Mouse (Mus musculus) ES-Bruce4 (cell line): ENCODE data around the gene Cbx7. TPM values are rescaled to one million over a fixed set of nuclear protein-coding genes. Genes with fewer than 3 reads are reported as not detected.
"Not testable (repeated sequence)": the region's sequence is repeated elsewhere in the genome, so short reads cannot be mapped to it uniquely, and the experiment has no call there.

Source experiments
- H3K27ac ChIP-seq: 2 replicates; pipeline ENCODE4 v1.5.1; 2012; ENCODE audit warnings: low read length, inconsistent platforms; ENCODE audit not compliant: insufficient read depth
- H3K27me3 ChIP-seq: 2 replicates; pipeline ENCODE4 v1.6.1; 2012; ENCODE audit warnings: mild to moderate bottlenecking, low read length, inconsistent platforms; ENCODE audit not compliant: control insufficient read depth, poor library complexity, insufficient read depth, severe bottlenecking
- H3K36me3 ChIP-seq: 2 replicates; pipeline ENCODE4 v1.6.1; 2012; ENCODE audit warnings: inconsistent platforms, mild to moderate bottlenecking, low read length, moderate library complexity; ENCODE audit not compliant: control insufficient read depth, poor library complexity, insufficient read depth, severe bottlenecking
- H3K4me1 ChIP-seq: one replicate; pipeline ENCODE4 v1.8.1; 2011; ENCODE audit warnings: low read length; ENCODE audit not compliant: control insufficient read depth, insufficient read depth
- H3K4me3 ChIP-seq: 2 replicates; pipeline ENCODE4 v1.5.1; 2011; ENCODE audit warnings: low read depth, mild to moderate bottlenecking, low read length
- H3K9ac ChIP-seq: 2 replicates; pipeline ENCODE4 v1.6.1; 2012; ENCODE audit warnings: low read depth, mild to moderate bottlenecking, inconsistent platforms; ENCODE audit not compliant: poor library complexity, severe bottlenecking
- H3K9me3 ChIP-seq: replicated peaks from 2 replicates; pipeline ENCODE4 v1.6.1; 2012; ENCODE audit warnings: mild to moderate bottlenecking, low read length, inconsistent platforms; ENCODE audit not compliant: control insufficient read depth, poor library complexity, insufficient read depth, severe bottlenecking
- CTCF ChIP-seq: IDR thresholded peaks from one replicate; pipeline ENCODE4 v1.8.1; 2011; ENCODE audit warnings: low read depth, low read length
- EP300 ChIP-seq: IDR thresholded peaks from 2 replicates; pipeline ENCODE4 v1.6.1; 2011; ENCODE audit warnings: low read depth, low read length; ENCODE audit not compliant: insufficient read depth
- POLR2A ChIP-seq: IDR thresholded peaks from one replicate; pipeline ENCODE4 v1.8.1; 2011; ENCODE audit warnings: low read length; ENCODE audit not compliant: insufficient read depth
- polyA plus RNA-seq: library from polyadenylated mRNA; stranded (reverse); fragments of >200 nt; gene quantifications from 2 replicates; pipeline ENCODE4 v1.2.4, GENCODE M21; 2011; ENCODE audit warnings: low read depth; ENCODE audit not compliant: missing spikeins, insufficient read depth, insufficient read length

Gene Cbx7
- polyA plus RNA-seq, 1 experiment: 111 TPM

DNA sequence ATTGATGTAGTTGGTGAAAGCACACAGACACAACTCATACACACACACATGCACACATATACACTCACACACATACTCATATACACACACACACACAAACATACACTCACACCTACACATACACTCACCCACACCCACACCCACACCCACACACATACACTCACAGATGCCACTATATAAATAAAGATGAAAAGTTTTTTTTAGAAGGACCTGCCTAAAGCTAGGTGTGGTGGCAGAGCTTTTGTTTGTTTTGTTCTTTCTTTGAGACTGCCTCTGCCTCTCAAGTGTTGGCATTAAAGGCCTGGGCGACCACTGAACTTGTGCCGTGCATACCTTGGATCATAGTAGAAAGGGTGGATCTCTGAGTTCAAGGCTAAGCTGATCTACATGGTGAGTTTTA lies 69.5 kb downstream of the Cbx7 start:
- Histone ChIP-seq H3K27me3 (no peaks in the 10 kb centered on the region), H3K4me3 (peak overlapping the region; percentile 12; the same call in 1 of the 2 replicates), H3K36me3 (peaks cover 28% of the 10 kb centered on the region), H3K9ac (no peak overlapping the region), H3K4me1 (peaks cover 17% of the 10 kb centered on the region), H3K9me3 (no peaks in the 10 kb centered on the region), H3K27ac (peak overlapping the region; percentile 34; the same call in 1 of the 2 replicates)
- no peak for TF ChIP-seq POLR2A
- no peak for TF ChIP-seq EP300

- Histone ChIP-seq H3K9me3 (no peaks in the 10 kb centered on the region), H3K27me3 (no peaks in the 10 kb centered on the region), H3K4me3 (peak overlapping the region; percentile 20), H3K27ac (no peak overlapping the region), H3K36me3 (peaks cover 29% of the 10 kb centered on the region), H3K9ac (no peak overlapping the region), H3K4me1 (peaks cover 13% of the 10 kb centered on the region)
- TF ChIP-seq POLR2A (no peak), EP300 (0 out of 2 replicates have a peak, but pooled peaks have one; percentile 8)
These were observed 70.2 kb downstream of the Cbx7 start for GRCm38 (mm10) chr15:79900751-79901150.

GRCm38 (mm10) chr15:79899828-79900510 lies 71.0 kb downstream of the Cbx7 start:
- H3K27me3 ChIP-seq: no peaks in the 10 kb centered on the region

GRCm38 (mm10) chr15:79898988-79899387 lies 71.9 kb downstream of the Cbx7 start:
- Histone ChIP-seq H3K9ac (no peak overlapping the region), H3K9me3 (no peaks in the 10 kb centered on the region), H3K27ac (no peak overlapping the region), H3K4me3 (no peak overlapping the region), H3K27me3 (no peaks in the 10 kb centered on the region), H3K36me3 (peaks cover 26% of the 10 kb centered on the region), H3K4me1 (peaks cover 13% of the 10 kb centered on the region)
- no peak for TF ChIP-seq CTCF
- no peak for TF ChIP-seq EP300
- TF ChIP-seq POLR2A: no peak

More at GRCm38 (mm10) chr15:79899828-79900510, 71.0 kb downstream of the Cbx7 start:
- Histone ChIP-seq H3K4me3 (peak overlapping the region; percentile 20; the same call in 1 of the 2 replicates), H3K27ac (0 out of 2 replicates have a peak overlapping the region, but pooled peaks have one; percentile 0), H3K36me3 (peaks cover 26% of the 10 kb centered on the region), H3K4me1 (peaks cover 12% of the 10 kb centered on the region), H3K9me3 (no peaks in the 10 kb centered on the region), H3K9ac (no peak overlapping the region)
- TF ChIP-seq EP300: no peak
- no peak for TF ChIP-seq CTCF
- no peak for TF ChIP-seq POLR2A

DNA sequence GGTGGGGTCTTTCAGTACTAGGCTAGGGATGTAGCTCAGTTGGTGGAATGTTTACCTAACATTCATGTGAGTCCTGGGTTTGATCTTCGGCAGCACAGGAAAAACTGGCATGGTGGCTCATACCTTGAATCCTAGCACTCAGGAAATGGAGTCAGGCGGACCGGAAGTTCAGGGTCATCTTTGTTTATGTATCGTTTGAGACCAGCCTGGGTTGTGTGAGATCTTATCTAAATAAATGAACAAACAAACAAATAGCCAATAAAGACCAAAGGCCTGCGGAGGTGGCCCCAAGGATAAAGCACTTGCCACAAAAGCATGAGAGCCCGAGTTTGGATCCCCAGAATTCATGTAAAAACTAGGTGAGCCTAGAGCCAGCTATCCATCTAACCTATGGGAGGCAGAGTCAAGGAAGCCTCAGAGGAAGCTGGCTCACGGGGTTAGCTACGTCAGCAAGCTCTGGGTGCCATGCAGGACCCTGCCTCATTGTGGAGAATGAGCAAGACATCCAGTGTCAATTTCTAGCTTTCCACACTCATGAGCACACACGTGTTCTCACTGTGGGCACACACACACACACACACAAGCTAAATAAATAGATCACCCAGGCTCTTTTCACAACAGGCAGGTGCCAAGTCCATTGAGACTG lies 74.7 kb downstream of the Cbx7 start:
- TF ChIP-seq EP300 (no peak), POLR2A (no peak), CTCF (no peak)

DNA sequence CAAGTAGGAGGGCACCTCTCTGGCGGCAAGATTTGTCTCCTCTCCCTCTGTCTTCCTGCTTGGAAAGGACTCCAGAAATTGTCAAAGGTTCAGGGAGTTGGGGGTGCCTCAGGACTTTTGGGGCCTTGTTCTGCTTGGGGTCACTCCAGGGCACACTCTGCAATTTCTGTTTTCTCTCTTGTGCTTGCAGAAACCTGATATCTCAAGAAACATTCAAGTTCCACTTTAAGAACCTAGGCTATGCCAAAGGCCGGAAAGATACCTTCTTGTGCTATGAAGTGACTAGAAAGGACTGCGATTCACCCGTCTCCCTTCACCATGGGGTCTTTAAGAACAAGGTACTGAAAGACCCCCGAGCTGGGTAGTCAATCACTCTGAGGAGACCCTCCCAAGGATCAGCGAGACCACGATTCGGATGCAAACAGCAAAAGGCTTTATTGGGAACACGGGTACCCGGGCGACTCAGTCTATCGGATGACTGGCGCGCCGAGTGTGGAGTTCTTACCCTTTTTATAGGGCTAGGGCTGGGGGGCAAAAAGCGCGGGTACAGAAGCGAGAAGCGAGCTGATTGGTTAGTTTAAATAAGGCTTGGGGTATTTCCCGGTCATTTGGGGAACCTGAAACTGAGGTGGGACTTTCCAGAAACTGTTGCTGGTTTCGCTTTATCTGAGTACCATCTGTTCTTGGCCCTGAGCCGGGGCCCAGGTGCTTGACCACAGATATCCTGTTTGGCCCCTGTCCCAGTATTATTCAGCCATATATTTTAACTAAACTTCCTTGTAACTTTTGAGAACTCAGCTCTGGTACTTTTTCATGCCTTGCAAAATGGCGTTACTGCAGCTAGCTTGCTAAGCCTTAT lies 75.5 kb downstream of the Cbx7 start:
- H3K27me3 ChIP-seq, H3K9me3 ChIP-seq, H3K27ac ChIP-seq, H3K4me1 ChIP-seq, H3K9ac ChIP-seq: not testable (repeated sequence)
- H3K36me3 ChIP-seq: peaks cover 23% of the 10 kb centered on the region
- H3K4me3 ChIP-seq: peak overlapping the region; percentile 33; the same call in 1 of the 2 replicates

More for the DNA sequence above, 74.7 kb downstream of the Cbx7 start:
- Histone ChIP-seq H3K4me1 (peaks cover 9% of the 10 kb centered on the region), H3K36me3 (peaks cover 23% of the 10 kb centered on the region), H3K9ac (no peak overlapping the region), H3K27ac (no peak overlapping the region), H3K9me3 (no peaks in the 10 kb centered on the region), H3K4me3 (no peak overlapping the region), H3K27me3 (no peaks in the 10 kb centered on the region)
